Mouse (Mus musculus) MEL (cell line): ENCODE data around the gene Asb1. TPM values are rescaled to one million over a fixed set of nuclear protein-coding genes. Genes with fewer than 3 reads are reported as not detected.

Experiments
- DNase-seq: peaks from one replicate; pipeline ENCODE4 v3.0.0; 2011; ENCODE audit warnings: low read depth, low spot score
- H3K27ac ChIP-seq: 2 replicates; pipeline ENCODE4 v1.5.1; 2012; ENCODE audit warnings: low read depth, mild to moderate bottlenecking, control low read depth, low read length, moderate library complexity; ENCODE audit not compliant: control insufficient read depth
- H3K27me3 ChIP-seq, 2 experiments: fragments of 150-350 bp in 1 of 2; sonication (generic) in 1 of 2; 2 replicates each; pipeline ENCODE4 v1.6.1; 2012; ENCODE audit warnings: low read length in 2 of 2, mild to moderate bottlenecking in 2 of 2, improper control_type of control experiment in 1 of 2, moderate library complexity in 1 of 2; ENCODE audit not compliant: insufficient read depth in 2 of 2, control insufficient read depth in 1 of 2
- H3K36me3 ChIP-seq, 2 experiments: 2 replicates each; pipeline ENCODE4 v1.6.1; 2012 to 2014; ENCODE audit warnings: low read length in 2 of 2, improper control_type of control experiment in 1 of 2, inconsistent platforms in 1 of 2, mild to moderate bottlenecking in 1 of 2; ENCODE audit not compliant: insufficient read depth in 2 of 2, control insufficient read depth in 1 of 2
- H3K4me1 ChIP-seq, 2 experiments: fragments of 150-350 bp in 1 of 2; sonication (generic) in 1 of 2; 2 replicates each; pipeline ENCODE4 v1.6.1; 2012; ENCODE audit warnings: low read length in 2 of 2, improper control_type of control experiment in 1 of 2, mild to moderate bottlenecking in 1 of 2; ENCODE audit not compliant: insufficient read depth in 2 of 2, control insufficient read depth in 1 of 2
- H3K4me3 ChIP-seq, 2 experiments: fragments of 150-350 bp in 1 of 2; sonication (generic) in 1 of 2; 2 replicates each; pipeline ENCODE4 v1.5.1; 2012; ENCODE audit warnings: low read depth in 2 of 2, low read length in 2 of 2, mild to moderate bottlenecking in 2 of 2, moderate library complexity in 2 of 2, control low read depth in 1 of 2, improper control_type of control experiment in 1 of 2; ENCODE audit not compliant: control insufficient read depth in 1 of 2, insufficient read depth in 1 of 2
- H3K79me2 ChIP-seq: 2 replicates; pipeline ENCODE4 v1.6.1; 2012; ENCODE audit warnings: mild to moderate bottlenecking, low read length, moderate library complexity; ENCODE audit not compliant: control insufficient read depth, poor library complexity, insufficient read depth
- H3K9ac ChIP-seq: 2 replicates; pipeline ENCODE4 v1.6.1; 2012; ENCODE audit warnings: low read depth, mild to moderate bottlenecking, control low read depth, low read length, moderate library complexity; ENCODE audit not compliant: control insufficient read depth, poor library complexity, severe bottlenecking
- H3K9me3 ChIP-seq: fragments of 150-350 bp; sonication (generic); replicated peaks from 2 replicates; pipeline ENCODE4 v1.6.1; 2012; ENCODE audit warnings: mild to moderate bottlenecking, low read length, improper control_type of control experiment, moderate library complexity; ENCODE audit not compliant: insufficient read depth
- CHD2 ChIP-seq: IDR thresholded peaks from 2 replicates; pipeline ENCODE4 v1.6.1; 2011; ENCODE audit warnings: low read length, improper control_type of control experiment
- HCFC1 ChIP-seq: IDR thresholded peaks from 2 replicates; pipeline ENCODE4 v1.6.1; 2012; ENCODE audit warnings: low read depth, mild to moderate bottlenecking, inconsistent platforms, low read length, improper control_type of control experiment, moderate library complexity
- MAZ ChIP-seq: IDR thresholded peaks from 2 replicates; pipeline ENCODE4 v1.6.1; 2012; ENCODE audit warnings: low read depth, mild to moderate bottlenecking, inconsistent platforms, low read length, improper control_type of control experiment
- MEF2A ChIP-seq: IDR thresholded peaks from 2 replicates; pipeline ENCODE4 v1.6.1; 2014; ENCODE audit warnings: low read depth, mild to moderate bottlenecking, inconsistent platforms, low read length, improper control_type of control experiment; ENCODE audit not compliant: poor library complexity, insufficient replicate concordance, severe bottlenecking; ENCODE audit errors: extremely low read depth
- MXI1 ChIP-seq: IDR thresholded peaks from 2 replicates; pipeline ENCODE4 v1.6.1; 2011; ENCODE audit warnings: mild to moderate bottlenecking, low read depth, low read length, improper control_type of control experiment
- POLR2AphosphoS2 ChIP-seq: IDR thresholded peaks from 2 replicates; pipeline ENCODE4 v1.6.1; 2011; ENCODE audit warnings: low read length, improper control_type of control experiment
- SMC3 ChIP-seq: IDR thresholded peaks from 2 replicates; pipeline ENCODE4 v1.6.1; 2011; ENCODE audit warnings: low read depth, low read length, improper control_type of control experiment
- TAL1 ChIP-seq: IDR thresholded peaks from 2 replicates; pipeline ENCODE4 v1.6.1; 2012; ENCODE audit warnings: mild to moderate bottlenecking, inconsistent platforms, low read length, moderate library complexity, mixed read lengths
- USF2 ChIP-seq, 2 experiments: IDR thresholded peaks; 2 replicates each; pipeline ENCODE4 v1.6.1; 2011 to 2012; ENCODE audit warnings: improper control_type of control experiment in 2 of 2, low read length in 2 of 2, borderline replicate concordance in 1 of 2, inconsistent platforms in 1 of 2, low read depth in 1 of 2, mild to moderate bottlenecking in 1 of 2; ENCODE audit not compliant: insufficient read depth in 1 of 2
- ZNF384 ChIP-seq: IDR thresholded peaks from 2 replicates; pipeline ENCODE4 v1.6.1; 2012; ENCODE audit warnings: low read depth, mild to moderate bottlenecking, inconsistent platforms, low read length, improper control_type of control experiment
- polyA plus RNA-seq, 2 experiments: library from polyadenylated mRNA; stranded (reverse) in 1 of 2; unstranded in 1 of 2; fragments of >175 nt in 1 of 2; fragments of >200 nt in 1 of 2; gene quantifications; 2 replicates each; pipeline versions ENCODE4 v1.2.1 to v1.2.4; 2012; ENCODE audit warnings: low replicate concordance in 2 of 2, low read depth in 1 of 2; ENCODE audit not compliant: insufficient read length in 2 of 2, insufficient read depth in 1 of 2, missing spikeins in 1 of 2
- total RNA-seq: library from RNA; depleted of rRNA; stranded (reverse); fragments of 300-350 nt; gene quantifications from 2 replicates; pipeline ENCODE4 v1.2.3, GENCODE M21; 2012; rRNA removed

Asb1 gene
- total and polyA plus RNA-seq, 3 experiments, result 37.9 to 41.3 TPM; not detected in 1

- Histone ChIP-seq H3K79me2 (no peaks in the 10 kb centered on the region), H3K27me3 (no peaks in the 10 kb centered on the region), H3K9me3 (no peaks in the 10 kb centered on the region), H3K36me3 (no peaks in the 10 kb centered on the region), H3K4me3 (no peak overlapping the region), H3K27ac (no peak overlapping the region), H3K4me1 (no peaks in the 10 kb centered on the region), H3K9ac (no peak overlapping the region)
- no peak for DNase-seq
- TF ChIP-seq POLR2AphosphoS2 (no peak), ZNF384 (no peak), MXI1 (no peak), USF2 (IDR thresholded peaks at IDR 0.05; ENCODE audit: borderline replicate concordance in 1 of 2, insufficient read depth in 1 of 2, low read depth in 1 of 2, low read length in 2 of 2) (no peak), MEF2A (no peak), HCFC1 (no peak), TAL1 (no peak), SMC3 (no peak), CHD2 (no peak), MAZ (no peak)
Measured at GRCm38 (mm10) chr1:91607141-91607540, 66.8 kb downstream of the Asb1 start.

Other genes with a start within 250 kb of the Asb1 start
- gene Scly, start 242.2 kb upstream of the Asb1 start, total RNA-seq, result 19.3 and 23.1 TPM in 2 replicates
- gene Scly, start 242.2 kb upstream of the Asb1 start, polyA plus RNA-seq, result 10 to 100 TPM in 1 of 2 experiments, not detected in 1; 48.8 TPM
- gene Espnl, start 218.5 kb upstream of the Asb1 start, total RNA-seq, result 1.7 and 2.0 TPM in 2 replicates
- 1 to 10 TPM in 1 of 2 experiments, not detected in 1; 2.1 TPM for gene Espnl, start 218.5 kb upstream of the Asb1 start, polyA plus RNA-seq
- not detected in 2 replicates for gene Klhl30, start 189.5 kb upstream of the Asb1 start, total RNA-seq
- not detected for gene Klhl30, start 189.5 kb upstream of the Asb1 start, polyA plus RNA-seq
- 4.6 and 5.5 TPM in 2 replicates for gene Erfe, start 174.1 kb upstream of the Asb1 start, total RNA-seq
- 1 to 10 TPM in 1 of 2 experiments, not detected in 1; 9.1 TPM for gene Erfe, start 174.1 kb upstream of the Asb1 start, polyA plus RNA-seq
- 110 and 131 TPM in 2 replicates for gene Ilkap, start 141.7 kb upstream of the Asb1 start, total RNA-seq
- gene Ilkap, start 141.7 kb upstream of the Asb1 start, polyA plus RNA-seq, result 100 to 1,000 TPM in 1 of 2 experiments, not detected in 1; 145 TPM
- 33.8 and 38.8 TPM in 2 replicates for gene Hes6, start 126.5 kb upstream of the Asb1 start, total RNA-seq
- gene Hes6, start 126.5 kb upstream of the Asb1 start, polyA plus RNA-seq, result 10 to 100 TPM in 1 of 2 experiments, not detected in 1; 47.9 TPM
- gene Per2, start 81.2 kb upstream of the Asb1 start, total RNA-seq, result 3.9 and 4.3 TPM in 2 replicates
- 1 to 10 TPM in 1 of 2 experiments, not detected in 1; 8.3 TPM for gene Per2, start 81.2 kb upstream of the Asb1 start, polyA plus RNA-seq
- gene Traf3ip1, start 45.9 kb upstream of the Asb1 start, total RNA-seq, result 12.0 and 13.6 TPM in 2 replicates
- 10 to 100 TPM in 1 of 2 experiments, not detected in 1; 19.6 TPM for gene Traf3ip1, start 45.9 kb upstream of the Asb1 start, polyA plus RNA-seq